Mouse (Mus musculus): Measurements from ENCODE around the gene B3gnt8. TPM values are rescaled to one million over a fixed set of nuclear protein-coding genes. Genes with fewer than 3 reads are reported as not detected.
"Not testable (repeated sequence)": the region's sequence is repeated elsewhere in the genome, so short reads cannot be mapped to it uniquely, and the experiment has no call there.

The B3gnt8 gene
- 2.5 and 4.0 TPM in 2 replicates for polyA plus RNA-seq (2014; fragmentation: Nextera tagmentation; extraction: Ambion mirVana)

DNA sequence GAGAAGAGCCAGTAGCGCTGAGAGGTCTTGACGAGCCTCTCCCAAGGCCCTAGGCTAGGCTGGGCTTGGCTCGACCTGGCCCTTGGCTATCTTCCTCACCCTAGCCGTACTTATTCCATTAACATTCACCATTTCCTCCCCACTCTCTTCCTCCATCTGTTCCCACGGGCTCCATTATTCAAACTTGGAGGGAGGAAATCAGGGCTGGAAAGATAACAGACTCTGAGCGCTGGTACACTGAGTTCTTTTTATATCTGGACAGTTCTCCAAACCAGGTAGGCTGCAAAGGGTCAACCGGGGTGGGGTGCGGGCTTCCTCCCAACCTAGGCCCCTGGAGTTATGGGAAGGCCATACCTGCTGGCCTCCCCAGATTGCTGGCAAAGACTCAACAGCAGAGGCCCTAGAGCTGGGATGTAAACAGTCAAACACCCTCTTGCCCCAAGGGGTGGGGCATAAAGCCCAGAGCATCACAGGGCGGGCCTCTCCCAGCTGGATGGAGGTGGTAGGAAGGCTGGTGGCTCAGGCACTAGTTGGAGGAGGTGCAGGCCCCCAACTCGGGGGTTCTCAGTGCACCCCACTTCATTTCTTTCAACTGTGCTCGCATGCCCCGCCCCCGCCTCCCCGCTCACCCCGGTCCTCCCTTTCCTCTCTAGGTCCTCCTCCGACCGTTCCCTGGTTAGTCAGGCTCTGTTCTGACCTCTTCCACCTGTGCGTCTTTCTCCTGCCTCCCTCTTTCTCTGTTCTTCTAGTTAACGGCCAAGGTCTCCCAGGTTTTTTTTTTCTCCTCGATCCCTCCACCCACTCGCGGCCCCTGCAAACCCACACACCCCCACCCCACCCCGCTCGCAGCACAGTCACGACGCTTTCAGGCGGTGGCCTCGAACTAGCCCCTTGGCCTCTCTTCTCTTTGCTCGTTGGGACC, at the start of gene B3gnt8:
Gene B3gnt8 (plus strand): TSS at position 146 of the 922 bp plus-strand sequence.
- Histone ChIP-seq H3K4me2 (peak within 1 kb of the TSS; percentile 71), H3K27me3 (ENCODE audit: control insufficient read depth, insufficient read depth, low read length) (0 out of 2 replicates have a peak, but pooled peaks cover 2% of the 10 kb centered on the region), H3K9me3 (replicated peaks; ENCODE audit: control insufficient read depth, low read length) (no peaks in the 10 kb centered on the region), H3K9ac (ENCODE audit: low read depth, low read length) (peak within 1 kb of the TSS; percentile 25), H3K27ac (ENCODE audit: low read depth, low read length) (peak within 1 kb of the TSS; percentile 67), H3K4me3 (ENCODE audit: low read depth, low read length) (peak within 1 kb of the TSS; percentile 39), H3K4me1 (ENCODE audit: control insufficient read depth, insufficient read depth, low read length) (peaks cover 35% of the 10 kb centered on the region), H3K36me3 (ENCODE audit: control insufficient read depth, insufficient read depth, low read length) (peaks cover 2% of the 10 kb centered on the region; the same call in 1 of the 2 replicates)
- WGBS (ENCODE audit: insufficient replicate concordance): 8% methylated on average over 29 of the region's 29 CpGs
- ATAC-seq (replicated peaks; ENCODE audit: insufficient number of reproducible peaks, low FRiP score, low TSS enrichment): no peak; the same call in 1 of the 2 replicates

DNA sequence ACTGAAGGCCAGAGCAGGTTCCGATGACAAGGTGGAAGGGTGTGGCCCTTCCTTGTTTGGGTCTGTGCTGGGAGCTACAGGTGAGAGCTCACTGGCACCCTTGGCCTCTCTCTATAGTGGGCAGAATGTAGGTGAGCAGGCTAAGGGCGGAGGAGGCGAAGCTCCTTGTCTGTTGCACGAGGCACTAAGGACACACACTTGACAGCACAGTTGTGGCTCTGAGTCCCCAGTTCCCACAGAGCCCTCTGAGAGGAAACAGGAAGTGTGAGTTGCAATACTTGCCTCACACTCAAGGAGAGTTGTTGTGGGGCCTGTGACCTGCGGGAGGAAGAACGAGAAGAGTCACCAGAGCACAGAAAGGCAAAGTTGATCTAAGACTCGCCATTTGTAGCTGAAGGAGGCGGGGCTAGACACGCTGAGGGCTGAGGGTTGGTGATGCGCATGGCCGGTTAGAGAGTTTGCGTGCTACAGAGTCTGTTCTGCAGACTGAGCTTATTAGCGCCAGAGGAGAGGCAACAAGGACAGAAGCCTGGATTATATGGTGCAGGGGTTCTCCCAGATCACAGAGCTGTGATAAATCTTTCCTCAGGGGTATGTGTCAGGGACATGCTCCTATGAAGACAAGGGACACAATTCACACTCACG, 49.5 kb upstream of the B3gnt8 start:
- H3K27ac ChIP-seq (ENCODE audit: low read depth, low read length); H3K27me3 ChIP-seq (ENCODE audit: control insufficient read depth, insufficient read depth, low read length); H3K9me3 ChIP-seq (replicated peaks; ENCODE audit: control insufficient read depth, low read length); H3K9ac ChIP-seq (ENCODE audit: low read depth, low read length); ATAC-seq (replicated peaks; ENCODE audit: insufficient number of reproducible peaks, low FRiP score, low TSS enrichment); H3K4me2 ChIP-seq; H3K36me3 ChIP-seq (ENCODE audit: control insufficient read depth, insufficient read depth, low read length); H3K4me1 ChIP-seq (ENCODE audit: control insufficient read depth, insufficient read depth, low read length); H3K4me3 ChIP-seq (ENCODE audit: low read depth, low read length): not testable (repeated sequence)
- 68% methylated on average over 12 of the region's 14 CpGs for WGBS (ENCODE audit: insufficient replicate concordance)

DNA sequence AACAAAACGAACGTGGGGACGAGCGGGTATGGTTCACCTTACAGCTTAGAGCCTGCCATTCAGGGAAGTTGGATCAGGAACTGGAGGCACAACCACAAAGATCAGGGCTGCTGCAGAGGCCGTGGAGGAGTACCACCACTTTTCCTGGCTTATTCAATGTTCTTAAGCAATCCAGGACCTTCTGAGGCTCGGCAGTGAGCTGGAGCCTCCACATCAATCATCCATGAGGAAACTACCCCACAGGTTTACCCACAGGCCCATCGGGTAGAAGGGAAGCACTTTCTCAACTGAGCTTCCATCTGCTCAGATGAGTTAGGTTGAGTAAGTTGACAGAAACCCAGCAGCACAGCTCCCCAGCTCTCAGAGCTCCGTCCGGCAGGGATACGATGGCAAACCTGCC, 47.0 kb upstream of the B3gnt8 start:
- Histone ChIP-seq H3K27me3 (ENCODE audit: control insufficient read depth, insufficient read depth, low read length) (peaks cover 3% of the 10 kb centered on the region; the same call in 1 of the 2 replicates), H3K36me3 (ENCODE audit: control insufficient read depth, insufficient read depth, low read length) (no peaks in the 10 kb centered on the region), H3K27ac (ENCODE audit: low read depth, low read length) (no peak overlapping the region), H3K4me3 (ENCODE audit: low read depth, low read length) (no peak overlapping the region), H3K9me3 (replicated peaks; ENCODE audit: control insufficient read depth, low read length) (no peaks in the 10 kb centered on the region; the same call in 1 of the 2 replicates), H3K4me1 (ENCODE audit: control insufficient read depth, insufficient read depth, low read length) (no peaks in the 10 kb centered on the region), H3K4me2 (no peak overlapping the region), H3K9ac (ENCODE audit: low read depth, low read length) (no peak overlapping the region)
- 81% methylated on average over 10 of the region's 10 CpGs for WGBS (ENCODE audit: insufficient replicate concordance)
- ATAC-seq (replicated peaks; ENCODE audit: insufficient number of reproducible peaks, low FRiP score, low TSS enrichment): no peak

DNA sequence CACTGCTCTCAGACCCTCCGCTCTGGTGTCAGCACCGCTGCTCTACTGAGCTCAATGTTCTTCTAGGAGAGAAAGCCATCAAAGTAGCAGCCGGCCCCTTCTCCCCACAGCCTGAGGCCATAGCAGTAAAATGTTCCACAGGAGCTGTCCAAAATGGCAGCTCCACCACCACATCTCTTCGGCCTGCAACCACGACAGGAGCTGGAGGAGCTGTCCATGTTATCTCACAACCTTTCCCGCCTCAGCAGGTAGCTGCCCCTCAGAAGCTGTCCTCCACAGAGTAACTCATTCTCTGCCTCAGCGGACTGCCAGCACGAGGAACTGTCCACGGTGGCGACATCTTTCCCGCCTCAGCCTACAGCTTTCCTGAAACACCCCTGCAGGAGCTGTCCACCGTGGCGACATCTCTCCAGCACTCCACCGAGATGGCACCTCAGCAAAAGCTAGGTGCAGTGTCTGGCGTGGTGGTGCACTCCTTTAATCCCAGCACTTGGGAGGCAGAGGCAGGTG, 44.1 kb upstream of the B3gnt8 start:
- no peak overlapping the region for H3K4me2 ChIP-seq
- H3K27ac ChIP-seq (ENCODE audit: low read depth, low read length): no peak overlapping the region
- H3K4me3 ChIP-seq (ENCODE audit: low read depth, low read length): no peak overlapping the region
- no peaks in the 10 kb centered on the region for H3K4me1 ChIP-seq (ENCODE audit: control insufficient read depth, insufficient read depth, low read length)
- no peaks in the 10 kb centered on the region for H3K27me3 ChIP-seq (ENCODE audit: control insufficient read depth, insufficient read depth, low read length)
- 76% methylated on average over 15 of the region's 15 CpGs for WGBS (ENCODE audit: insufficient replicate concordance)
- no peaks in the 10 kb centered on the region; the same call in 1 of the 2 replicates for H3K9me3 ChIP-seq (replicated peaks; ENCODE audit: control insufficient read depth, low read length)
- no peak for ATAC-seq (replicated peaks; ENCODE audit: insufficient number of reproducible peaks, low FRiP score, low TSS enrichment)
- no peaks in the 10 kb centered on the region for H3K36me3 ChIP-seq (ENCODE audit: control insufficient read depth, insufficient read depth, low read length)
- H3K9ac ChIP-seq (ENCODE audit: low read depth, low read length): no peak overlapping the region

DNA sequence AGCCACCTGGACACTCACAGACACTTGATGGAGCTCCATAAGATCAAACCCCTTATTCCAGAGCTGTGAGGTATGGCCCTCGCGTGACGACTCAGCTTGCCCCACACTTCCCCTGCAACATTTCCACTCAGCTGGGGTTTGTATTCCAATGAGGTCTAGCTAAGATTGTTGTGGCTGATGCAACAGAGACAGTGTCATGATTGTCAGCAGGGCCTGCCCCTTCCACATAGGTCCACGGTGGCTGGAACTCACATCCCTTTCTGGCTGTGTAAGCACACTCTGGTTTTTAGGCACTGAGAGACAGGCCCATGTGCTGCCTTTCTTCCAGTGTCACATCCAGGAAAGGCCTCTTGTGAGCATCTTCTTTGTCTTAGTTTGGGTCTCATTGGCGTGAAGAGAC, 41.8 kb upstream of the B3gnt8 start:
- Histone ChIP-seq H3K4me1 (ENCODE audit: control insufficient read depth, insufficient read depth, low read length) (no peaks in the 10 kb centered on the region), H3K27ac (ENCODE audit: low read depth, low read length) (no peak overlapping the region), H3K36me3 (ENCODE audit: control insufficient read depth, insufficient read depth, low read length) (no peaks in the 10 kb centered on the region), H3K9ac (ENCODE audit: low read depth, low read length) (no peak overlapping the region), H3K4me2 (no peak overlapping the region), H3K4me3 (ENCODE audit: low read depth, low read length) (no peak overlapping the region), H3K9me3 (replicated peaks; ENCODE audit: control insufficient read depth, low read length) (no peaks in the 10 kb centered on the region; the same call in 1 of the 2 replicates), H3K27me3 (ENCODE audit: control insufficient read depth, insufficient read depth, low read length) (no peaks in the 10 kb centered on the region)
- no peak for ATAC-seq (replicated peaks; ENCODE audit: insufficient number of reproducible peaks, low FRiP score, low TSS enrichment)
- 76% methylated on average over 5 of the region's 5 CpGs for WGBS (ENCODE audit: insufficient replicate concordance)

DNA sequence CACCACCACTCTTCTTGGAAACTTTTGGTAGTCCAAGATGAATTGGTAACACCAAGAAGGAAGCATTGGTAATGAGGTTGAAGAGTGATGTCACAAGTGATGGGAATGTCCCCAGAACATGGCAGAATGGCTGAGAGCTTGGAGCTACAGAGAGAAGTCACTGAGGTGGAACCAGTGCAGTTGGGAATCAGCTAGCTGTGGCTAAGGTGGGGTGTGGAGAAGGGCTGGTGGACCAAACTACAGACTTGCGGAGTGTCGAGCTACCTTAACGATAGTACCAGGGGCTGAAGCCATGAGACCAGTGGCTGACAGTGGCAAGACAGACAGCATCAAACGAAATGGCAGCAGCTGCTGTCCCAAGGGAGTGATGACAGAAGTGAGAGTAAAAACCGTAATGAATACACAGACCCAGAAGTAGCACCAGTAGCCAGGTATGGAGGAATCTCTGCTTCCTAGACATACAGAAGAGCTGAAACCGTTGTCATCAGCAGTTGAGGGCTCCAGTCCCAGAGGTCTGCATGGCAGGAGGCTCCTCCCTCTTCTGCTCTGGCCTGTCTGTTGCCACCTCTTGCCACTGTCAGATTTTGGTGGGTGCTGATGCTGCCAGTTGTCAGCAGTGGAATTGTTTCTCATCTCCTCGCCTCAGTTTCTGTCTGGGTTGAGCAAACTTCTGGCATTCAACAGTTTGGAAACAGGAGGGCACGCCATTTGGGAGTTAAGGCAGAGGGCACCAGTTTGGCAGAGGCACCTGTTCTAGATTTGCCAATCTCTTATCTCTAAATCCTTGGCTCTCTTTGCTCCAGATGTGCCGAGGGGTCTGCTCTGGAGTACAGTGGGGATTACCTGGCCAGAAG, 40.9 kb upstream of the B3gnt8 start:
- WGBS (ENCODE audit: insufficient replicate concordance): 75% methylated on average over 9 of the region's 9 CpGs

DNA sequence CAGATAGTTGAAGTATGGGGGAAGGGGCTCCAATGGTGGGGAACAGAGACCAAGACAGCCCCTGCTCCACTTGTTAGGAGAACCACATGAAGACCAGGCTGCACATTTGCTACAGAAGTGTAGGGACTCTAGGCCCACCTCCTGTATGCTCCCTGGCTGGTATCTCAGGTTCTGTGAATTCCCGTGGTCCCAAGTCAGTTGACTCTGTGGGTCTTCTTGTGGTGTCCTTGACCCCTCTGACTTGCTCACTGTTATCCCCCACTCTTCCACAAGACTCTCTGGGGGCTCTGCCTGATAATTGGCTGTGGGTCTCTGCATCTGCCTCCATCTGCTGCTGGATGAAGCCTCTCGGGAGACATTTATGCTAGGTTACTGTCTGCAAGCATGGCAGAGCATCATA, 35.2 kb upstream of the B3gnt8 start:
- H3K4me3 ChIP-seq (ENCODE audit: low read depth, low read length): no peak overlapping the region
- no peaks in the 10 kb centered on the region for H3K36me3 ChIP-seq (ENCODE audit: control insufficient read depth, insufficient read depth, low read length)
- no peak overlapping the region for H3K27ac ChIP-seq (ENCODE audit: low read depth, low read length)
- WGBS (ENCODE audit: insufficient replicate concordance): 81% methylated on average over 2 of the region's 2 CpGs
- H3K9me3 ChIP-seq (replicated peaks; ENCODE audit: control insufficient read depth, low read length): no peaks in the 10 kb centered on the region
- H3K27me3 ChIP-seq (ENCODE audit: control insufficient read depth, insufficient read depth, low read length): no peaks in the 10 kb centered on the region
- no peak overlapping the region for H3K9ac ChIP-seq (ENCODE audit: low read depth, low read length)
- no peak overlapping the region for H3K4me2 ChIP-seq
- no peak for ATAC-seq (replicated peaks; ENCODE audit: insufficient number of reproducible peaks, low FRiP score, low TSS enrichment)
- no peaks in the 10 kb centered on the region for H3K4me1 ChIP-seq (ENCODE audit: control insufficient read depth, insufficient read depth, low read length)

More for the DNA sequence above, 40.9 kb upstream of the B3gnt8 start:
- Histone ChIP-seq H3K4me2 (no peak overlapping the region), H3K27ac (ENCODE audit: low read depth, low read length) (no peak overlapping the region), H3K36me3 (ENCODE audit: control insufficient read depth, insufficient read depth, low read length) (no peaks in the 10 kb centered on the region), H3K4me3 (ENCODE audit: low read depth, low read length) (no peak overlapping the region), H3K4me1 (ENCODE audit: control insufficient read depth, insufficient read depth, low read length) (no peaks in the 10 kb centered on the region), H3K27me3 (ENCODE audit: control insufficient read depth, insufficient read depth, low read length) (no peaks in the 10 kb centered on the region), H3K9ac (ENCODE audit: low read depth, low read length) (no peak overlapping the region), H3K9me3 (replicated peaks; ENCODE audit: control insufficient read depth, low read length) (no peaks in the 10 kb centered on the region; the same call in 1 of the 2 replicates)
- ATAC-seq (replicated peaks; ENCODE audit: insufficient number of reproducible peaks, low FRiP score, low TSS enrichment): no peak

DNA sequence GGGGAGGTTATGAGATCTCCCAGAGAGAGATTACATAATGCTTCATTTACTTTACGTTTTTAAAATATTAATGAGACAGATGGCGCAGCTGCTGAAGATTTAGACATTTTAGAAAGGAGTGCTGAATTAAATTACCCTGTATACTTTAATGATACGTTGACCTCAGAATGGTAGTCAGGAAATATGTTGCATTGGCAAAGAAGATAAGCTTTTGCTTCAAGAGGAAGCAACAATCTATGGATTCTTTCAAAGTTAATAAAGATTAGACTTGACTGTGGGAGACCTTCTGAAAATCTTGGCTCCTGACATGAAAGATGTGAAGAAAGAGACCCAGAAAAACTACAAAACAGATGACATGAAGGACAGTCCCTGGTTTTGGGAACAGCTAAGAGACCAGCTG, 32.6 kb upstream of the B3gnt8 start:
- H3K4me3 ChIP-seq (ENCODE audit: low read depth, low read length): no peak overlapping the region
- H3K4me1 ChIP-seq (ENCODE audit: control insufficient read depth, insufficient read depth, low read length): no peaks in the 10 kb centered on the region
- no peak overlapping the region for H3K27ac ChIP-seq (ENCODE audit: low read depth, low read length)
- no peaks in the 10 kb centered on the region for H3K9me3 ChIP-seq (replicated peaks; ENCODE audit: control insufficient read depth, low read length)
- no peak overlapping the region for H3K9ac ChIP-seq (ENCODE audit: low read depth, low read length)
- no peak for ATAC-seq (replicated peaks; ENCODE audit: insufficient number of reproducible peaks, low FRiP score, low TSS enrichment)
- 83% methylated on average over 3 of the region's 3 CpGs for WGBS (ENCODE audit: insufficient replicate concordance)
- no peaks in the 10 kb centered on the region for H3K36me3 ChIP-seq (ENCODE audit: control insufficient read depth, insufficient read depth, low read length)
- H3K27me3 ChIP-seq (ENCODE audit: control insufficient read depth, insufficient read depth, low read length): no peaks in the 10 kb centered on the region
- no peak overlapping the region for H3K4me2 ChIP-seq

Measured in heart, embryonic 11.5 days (tissue).